Mouse (Mus musculus) splenic B cell, adult 2 months (primary cell): ENCODE data around the gene Thegl.
A peak's percentile ranks its signal among the peaks of the same experiment; 100 is the strongest.
"Not testable (repeated sequence)": the region's sequence is repeated elsewhere in the genome, so short reads cannot be mapped to it uniquely, and the experiment has no call there.

Source experiments
- DNase-seq: peaks from one replicate; pipeline ENCODE4 v3.0.0-alpha.2; 2011; ENCODE audit warnings: low read depth, low spot score
- H3K27me3 ChIP-seq: 2 replicates; pipeline ENCODE4 v1.6.1; 2012; ENCODE audit warnings: mild to moderate bottlenecking, low read length, moderate library complexity, mixed read lengths; ENCODE audit not compliant: control insufficient read depth, poor library complexity, insufficient read depth, severe bottlenecking
- H3K36me3 ChIP-seq: 2 replicates; pipeline ENCODE4 v1.6.1; 2012; ENCODE audit warnings: mild to moderate bottlenecking, low read length, moderate library complexity, mixed read lengths; ENCODE audit not compliant: control insufficient read depth, poor library complexity, insufficient read depth, severe bottlenecking

Thegl gene

DNA sequence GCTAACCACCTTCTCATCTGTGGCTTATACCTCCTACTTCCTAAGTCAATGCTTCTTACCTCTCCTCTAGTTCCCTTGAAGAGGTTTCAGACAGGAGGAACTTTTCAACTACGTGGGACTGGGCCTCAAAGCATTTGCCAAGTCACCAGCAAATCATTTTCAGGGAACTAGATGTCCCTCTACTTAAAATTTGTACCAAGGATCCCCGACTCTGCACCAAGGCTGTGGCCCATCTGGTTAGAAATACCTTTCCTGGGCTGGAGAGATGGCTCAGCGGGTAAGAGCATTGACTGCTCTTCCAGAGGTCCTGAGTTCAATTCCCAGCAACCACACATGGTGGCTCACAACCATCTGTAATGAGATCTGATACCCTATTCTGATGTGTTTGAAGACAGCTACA lies 80.4 kb downstream of the Thegl start:
- not testable (repeated sequence) for H3K36me3 ChIP-seq, DNase-seq, H3K27me3 ChIP-seq

GRCm38 (mm10) chr5:77097686-77098085 lies 81.9 kb downstream of the Thegl start:
- H3K27me3 ChIP-seq = no peaks in the 10 kb centered on the region
- H3K36me3 ChIP-seq = no peaks in the 10 kb centered on the region
- no peak for DNase-seq

DNA sequence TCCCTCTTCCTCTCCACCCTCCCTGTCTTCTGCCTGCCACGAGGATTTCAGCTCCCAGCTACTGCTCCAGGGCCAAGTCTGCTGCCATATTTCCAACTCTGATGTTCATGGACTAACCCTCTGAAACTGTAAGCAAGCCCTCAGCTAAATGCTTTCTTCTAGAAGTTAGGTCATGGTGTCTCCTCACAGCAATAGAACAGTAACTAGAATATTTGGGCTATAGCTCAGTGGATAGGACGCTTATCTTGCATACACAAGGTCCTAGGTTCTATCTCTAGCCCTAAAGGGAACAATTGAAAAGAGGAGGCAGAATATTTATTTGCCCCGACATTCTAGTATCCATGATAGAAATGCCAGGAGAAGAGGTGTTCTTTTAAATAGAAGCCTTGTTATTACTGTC lies 83.1 kb downstream of the Thegl start:
- Histone ChIP-seq H3K27me3 (no peaks in the 10 kb centered on the region), H3K36me3 (no peaks in the 10 kb centered on the region)
- no peak for DNase-seq

GRCm38 (mm10) chr5:77099317-77099996 lies 83.6 kb downstream of the Thegl start:
- no peaks in the 10 kb centered on the region for H3K36me3 ChIP-seq
- no peaks in the 10 kb centered on the region for H3K27me3 ChIP-seq
- DNase-seq = peak; percentile 48

- DNase-seq = peak; percentile 36
- Histone ChIP-seq H3K36me3 (no peaks in the 10 kb centered on the region), H3K27me3 (no peaks in the 10 kb centered on the region)
Measured at GRCm38 (mm10) chr5:77099997-77100380, 84.2 kb downstream of the Thegl start.

DNA sequence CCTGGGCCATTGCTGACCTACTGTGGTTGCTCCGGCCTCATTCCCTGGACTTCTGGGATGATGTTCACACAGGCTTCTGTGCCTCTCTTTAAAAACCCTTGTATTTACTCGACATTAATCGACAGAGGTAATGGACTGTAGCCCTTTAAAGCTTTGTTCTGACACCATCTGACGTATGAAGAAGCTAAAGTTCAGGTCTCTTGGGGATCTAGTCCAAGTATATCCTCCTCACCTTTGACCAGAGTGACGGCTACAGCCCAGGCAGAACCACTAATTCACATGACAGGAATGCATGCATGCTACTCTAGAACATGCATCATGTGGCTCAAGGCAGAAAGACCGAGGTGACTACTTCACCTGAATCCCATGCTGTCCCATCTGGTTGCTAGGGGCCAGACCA lies 84.9 kb downstream of the Thegl start:
- DNase-seq = peak; percentile 33
- Histone ChIP-seq H3K27me3 (no peaks in the 10 kb centered on the region), H3K36me3 (no peaks in the 10 kb centered on the region)

DNA sequence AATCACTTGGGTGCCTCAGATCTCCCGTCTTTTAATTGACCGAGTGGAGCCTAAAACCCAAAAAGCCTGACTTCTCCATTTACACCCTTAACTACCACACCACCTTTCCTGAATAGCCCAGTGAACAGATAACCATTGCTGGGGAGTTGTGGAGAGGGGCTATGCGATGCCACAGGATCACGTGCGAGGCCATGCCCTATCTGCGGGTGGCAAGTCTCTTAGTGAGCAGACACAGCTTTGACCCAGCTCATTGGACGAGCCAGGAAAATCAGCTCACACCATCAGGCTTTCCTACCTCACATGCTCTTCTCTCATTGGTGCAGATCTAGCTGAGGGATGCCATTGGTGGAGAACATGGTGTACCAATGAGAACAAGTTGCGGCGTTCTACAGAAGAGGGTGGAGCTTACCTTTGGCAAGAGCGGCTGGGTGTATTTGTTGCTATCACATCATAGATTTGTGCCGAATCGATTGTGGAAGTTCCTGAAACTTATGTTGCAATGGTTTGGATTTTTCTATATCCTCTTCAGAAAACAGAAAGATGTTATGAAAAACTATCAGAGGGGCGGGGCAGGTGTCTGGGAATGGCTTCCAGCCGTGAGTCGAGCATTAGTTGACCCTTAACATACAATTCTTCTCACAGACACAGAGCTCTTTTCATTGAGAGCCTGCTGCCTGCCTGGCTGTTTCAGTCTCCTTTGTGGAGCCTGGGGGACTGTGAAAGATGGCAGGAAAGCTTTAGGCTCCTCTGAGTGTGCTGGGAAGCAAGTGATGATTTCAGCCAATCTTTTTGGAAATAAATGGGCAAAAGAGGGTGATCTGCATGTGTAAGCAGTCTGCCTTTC lies 86.9 kb downstream of the Thegl start:
- Histone ChIP-seq H3K36me3 (no peaks in the 10 kb centered on the region), H3K27me3 (no peaks in the 10 kb centered on the region)
- no peak for DNase-seq

DNA sequence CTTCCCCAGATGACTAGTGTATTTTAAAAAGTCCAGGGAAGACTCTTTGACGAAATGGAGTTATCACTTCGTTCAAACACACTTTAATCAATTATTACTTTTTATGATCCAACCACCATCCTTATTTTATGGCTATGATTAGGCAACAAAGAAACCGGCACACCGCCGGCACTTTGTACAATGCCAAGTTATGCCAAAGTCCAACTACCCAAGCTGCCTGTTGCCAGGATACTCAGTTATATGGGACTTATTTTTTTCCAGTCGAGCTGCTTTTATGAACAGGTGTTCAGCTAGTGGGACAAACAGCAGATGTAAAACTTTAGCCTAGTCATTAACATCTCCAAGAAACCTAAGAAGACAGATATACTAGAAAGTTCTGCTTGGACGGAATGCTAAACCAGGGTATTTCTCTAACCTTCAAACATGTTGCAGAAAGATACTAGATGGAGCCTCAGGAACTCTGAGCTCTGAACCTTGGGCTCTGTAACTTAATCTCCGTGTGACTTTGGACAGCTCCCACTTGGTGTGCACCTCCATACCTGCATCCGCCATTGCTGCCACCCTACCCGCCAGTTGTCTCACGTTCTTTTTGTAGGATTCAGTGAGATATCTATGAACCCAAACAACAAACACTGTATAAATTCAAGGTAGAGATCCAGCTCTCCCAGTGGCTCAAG lies 91.5 kb downstream of the Thegl start:
- no peaks in the 10 kb centered on the region for H3K27me3 ChIP-seq
- DNase-seq = no peak
- no peaks in the 10 kb centered on the region for H3K36me3 ChIP-seq

DNA sequence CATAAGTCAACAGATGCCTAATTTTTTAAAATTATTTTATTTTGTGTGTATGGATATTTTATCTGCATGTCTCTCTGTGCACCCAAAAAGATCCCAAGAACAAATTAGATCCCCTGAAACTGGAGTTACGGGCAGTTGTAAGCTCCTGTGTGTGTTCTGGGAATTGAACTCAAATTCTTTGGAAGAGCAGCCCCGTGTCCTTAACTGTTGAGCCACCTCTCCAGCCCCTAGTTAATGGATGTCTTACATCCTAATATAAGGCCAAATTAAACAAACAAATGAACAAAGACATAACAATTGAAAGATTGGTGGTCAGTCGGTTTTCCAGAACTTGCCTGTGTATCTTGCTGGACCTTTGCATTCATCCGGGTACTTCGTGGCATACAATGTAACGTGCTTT lies 93.0 kb downstream of the Thegl start:
- DNase-seq = no peak
- Histone ChIP-seq H3K36me3 (no peaks in the 10 kb centered on the region), H3K27me3 (no peaks in the 10 kb centered on the region)

DNA sequence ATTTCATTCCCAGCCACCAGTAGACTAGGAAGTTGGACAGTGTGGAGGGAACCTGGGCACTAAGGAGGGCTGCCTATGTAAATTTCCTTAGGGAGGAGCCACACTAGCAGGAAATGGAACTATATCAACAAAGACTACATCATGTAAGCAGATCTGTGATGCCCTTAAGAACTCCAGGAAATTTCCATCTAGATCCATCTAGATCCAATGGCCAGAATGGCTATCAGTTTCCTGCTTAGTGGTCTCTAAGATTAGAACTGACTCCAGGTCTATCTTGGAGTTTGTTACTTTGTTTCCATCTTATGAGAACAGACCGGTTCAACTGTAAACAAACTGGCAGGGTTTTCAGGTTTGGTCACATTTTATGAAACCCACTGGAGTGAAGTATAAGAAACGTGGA lies 94.0 kb downstream of the Thegl start:
- DNase-seq = no peak
- H3K36me3 ChIP-seq = no peaks in the 10 kb centered on the region
- H3K27me3 ChIP-seq = no peaks in the 10 kb centered on the region
